Mouse (Mus musculus) liver, embryonic 14.5 days (tissue): ENCODE measurements around the gene Napsa.

Source experiments
- CTCF ChIP-seq: IDR thresholded peaks from 2 replicates; pipeline ENCODE4 v1.5.1; 2016; ENCODE audit warnings: antibody characterized with exemption, low read depth, control low read depth
- EP300 ChIP-seq: IDR thresholded peaks from 2 replicates; pipeline ENCODE4 v1.6.1; 2016; ENCODE audit warnings: antibody characterized with exemption, low read depth

DNA sequence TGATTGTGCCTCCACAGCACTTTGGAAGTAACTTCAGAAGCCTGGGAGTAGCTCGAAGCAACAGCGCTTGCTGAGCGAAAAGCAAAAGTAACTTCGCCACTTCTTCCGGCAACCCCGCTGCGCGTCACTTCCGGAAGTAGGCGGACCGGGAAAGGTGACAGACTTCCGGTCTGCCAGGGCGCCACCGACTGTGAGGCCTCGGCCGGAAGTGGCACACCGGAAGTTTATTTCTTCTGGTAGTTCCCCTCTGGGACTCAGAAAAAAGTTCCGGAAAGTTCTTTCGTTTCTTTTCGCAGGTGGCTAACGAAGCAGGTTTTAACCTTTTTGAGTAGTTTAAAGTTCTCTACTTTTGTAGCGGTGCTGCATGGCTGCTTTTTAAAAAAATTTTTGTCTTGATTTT is 18.4 kb upstream of the Napsa start, which contains the start of gene Nr1h2:
- no peak; the same call in 1 of the 2 replicates for TF ChIP-seq CTCF
- no peak for TF ChIP-seq EP300
